Mouse (Mus musculus) retina, postnatal 7 days (tissue): Measurements from ENCODE around the gene Zfp82.

Source experiments
- DNase-seq: peaks from one replicate; pipeline ENCODE4 v3.0.0-alpha.2; 2012; ENCODE audit warnings: low read depth, low spot score

The Zfp82 gene

GRCm38 (mm10) chr7:30048126-30048525 is 24.6 kb downstream of the Zfp82 start:
- no peak for DNase-seq

- no peak for DNase-seq
These were observed 28.3 kb downstream of the Zfp82 start for GRCm38 (mm10) chr7:30044354-30044753.

- DNase-seq = no peak
These were observed 38.4 kb downstream of the Zfp82 start for GRCm38 (mm10) chr7:30034331-30034730.

GRCm38 (mm10) chr7:30031379-30031778 is 41.3 kb downstream of the Zfp82 start:
- DNase-seq = no peak

- no peak for DNase-seq
These were observed 42.0 kb downstream of the Zfp82 start for GRCm38 (mm10) chr7:30030677-30031076.

GRCm38 (mm10) chr7:30028572-30028971 is 44.1 kb downstream of the Zfp82 start:
- DNase-seq = no peak

- DNase-seq = no peak
These were observed 45.4 kb downstream of the Zfp82 start for GRCm38 (mm10) chr7:30027331-30027730.

- no peak for DNase-seq
These were observed 47.3 kb downstream of the Zfp82 start for GRCm38 (mm10) chr7:30025358-30025757.

GRCm38 (mm10) chr7:30023800-30024199 is 48.9 kb downstream of the Zfp82 start:
- DNase-seq = no peak

GRCm38 (mm10) chr7:30023324-30023723 is 49.4 kb downstream of the Zfp82 start:
- DNase-seq = no peak

- no peak for DNase-seq
These were observed 53.2 kb downstream of the Zfp82 start for GRCm38 (mm10) chr7:30019543-30019942.

GRCm38 (mm10) chr7:30017226-30017625 is 55.5 kb downstream of the Zfp82 start:
- no peak for DNase-seq

GRCm38 (mm10) chr7:30012956-30013363 is 59.7 kb downstream of the Zfp82 start:
- DNase-seq = peak; percentile 60

GRCm38 (mm10) chr7:30010551-30011195 is 62.0 kb downstream of the Zfp82 start:
- DNase-seq = no peak

GRCm38 (mm10) chr7:30009321-30010085 is 63.2 kb downstream of the Zfp82 start:
- DNase-seq = peak; percentile 56

GRCm38 (mm10) chr7:30008020-30008690 is 64.5 kb downstream of the Zfp82 start:
- no peak for DNase-seq

- DNase-seq = no peak
These were observed 65.1 kb downstream of the Zfp82 start for GRCm38 (mm10) chr7:30007601-30008000.
